Mouse (Mus musculus) E14TG2a.4 (cell line): ENCODE data around the gene Nrp1.

Experiments
- H3K27me3 ChIP-seq: 2 replicates; pipeline ENCODE4 v1.6.1; 2014; ENCODE audit warnings: low read length, control low read depth; ENCODE audit not compliant: insufficient read depth
- H3K36me3 ChIP-seq: 2 replicates; pipeline ENCODE4 v1.6.1; 2014; ENCODE audit warnings: low read length, control low read depth; ENCODE audit not compliant: insufficient read depth
- H3K4me1 ChIP-seq: replicated peaks from 2 replicates; pipeline ENCODE4 v1.6.1; 2014; ENCODE audit warnings: low read depth, low read length, control low read depth
- H3K4me3 ChIP-seq: replicated peaks from 2 replicates; pipeline ENCODE4 v1.5.1; 2014; ENCODE audit warnings: mild to moderate bottlenecking, low read length
- H3K9me3 ChIP-seq: 2 replicates; pipeline ENCODE4 v1.6.1; 2014; ENCODE audit warnings: low read length, control low read depth
- CTCF ChIP-seq: conservative IDR thresholded peaks from 2 replicates; pipeline ENCODE4 v1.5.1; 2014; ENCODE audit warnings: low read length
- NANOG ChIP-seq: IDR thresholded peaks from 2 replicates; pipeline ENCODE4 v1.6.1; 2014; ENCODE audit warnings: borderline replicate concordance, low read length, mixed read lengths
- POU5F1 ChIP-seq: IDR thresholded peaks from 2 replicates; pipeline ENCODE4 v1.6.1; 2014; ENCODE audit warnings: low read length, borderline replicate concordance

Nrp1 gene

GRCm38 (mm10) chr8:128505866-128506265 lies 147.5 kb downstream of the Nrp1 start:
- Histone ChIP-seq H3K36me3 (no peaks in the 10 kb centered on the region), H3K4me1 (no peaks in the 10 kb centered on the region), H3K27me3 (no peaks in the 10 kb centered on the region), H3K4me3 (no peak overlapping the region), H3K9me3 (no peaks in the 10 kb centered on the region)
- TF ChIP-seq POU5F1 (no peak), NANOG (no peak), CTCF (no peak)

GRCm38 (mm10) chr8:128508723-128509122 lies 150.3 kb downstream of the Nrp1 start:
- no peak for TF ChIP-seq POU5F1
- TF ChIP-seq CTCF, result no peak
- TF ChIP-seq NANOG, result no peak
- H3K9me3 ChIP-seq, result no peaks in the 10 kb centered on the region
- no peaks in the 10 kb centered on the region for H3K36me3 ChIP-seq
- H3K4me1 ChIP-seq, result no peaks in the 10 kb centered on the region
- H3K4me3 ChIP-seq, result no peak overlapping the region
- no peaks in the 10 kb centered on the region for H3K27me3 ChIP-seq

DNA sequence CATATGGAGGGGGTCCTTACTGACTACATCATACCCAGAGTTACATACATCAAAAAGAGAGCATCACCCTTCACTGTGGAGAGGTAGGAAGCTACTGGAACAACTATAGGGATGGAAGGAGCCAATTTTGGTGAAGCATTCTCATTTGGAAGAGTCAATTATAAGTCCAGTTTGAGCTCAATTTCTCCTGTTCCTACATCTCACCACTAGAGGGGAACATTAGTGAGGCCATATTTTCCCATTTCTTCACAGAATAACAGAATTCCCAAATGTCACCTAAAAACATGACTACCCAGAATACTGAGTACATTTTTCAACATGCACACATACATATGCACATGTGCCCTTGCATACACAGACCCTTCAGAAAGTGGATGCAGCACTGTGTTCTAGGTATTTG lies 152.6 kb downstream of the Nrp1 start:
- Histone ChIP-seq H3K27me3 (no peaks in the 10 kb centered on the region), H3K4me3 (no peak overlapping the region), H3K9me3 (no peaks in the 10 kb centered on the region), H3K4me1 (no peaks in the 10 kb centered on the region), H3K36me3 (no peaks in the 10 kb centered on the region)
- TF ChIP-seq CTCF (peak; percentile 27), POU5F1 (no peak)

DNA sequence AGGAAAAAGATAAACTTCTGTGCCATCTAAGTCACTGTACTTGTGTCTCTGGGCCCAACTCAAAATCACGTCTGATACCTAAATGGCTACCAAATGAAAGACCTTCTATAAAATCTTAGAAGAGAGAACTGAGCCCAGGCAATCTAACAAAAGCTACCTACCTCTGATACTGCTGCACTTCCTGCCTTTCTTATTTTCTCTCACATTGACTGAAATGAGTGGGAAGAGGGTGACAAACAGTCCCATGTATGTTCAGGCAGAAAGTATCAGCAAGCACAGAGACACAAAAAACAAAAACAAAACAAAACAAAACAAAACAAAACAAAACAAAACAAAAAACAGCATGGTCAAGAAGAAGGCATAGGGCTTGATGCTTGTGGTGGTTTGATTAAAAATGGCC lies 153.3 kb downstream of the Nrp1 start:
- H3K9me3 ChIP-seq, result no peaks in the 10 kb centered on the region
- no peaks in the 10 kb centered on the region for H3K36me3 ChIP-seq
- H3K4me3 ChIP-seq, result no peak overlapping the region
- H3K4me1 ChIP-seq, result no peaks in the 10 kb centered on the region
- no peak for TF ChIP-seq POU5F1
- no peak for TF ChIP-seq CTCF
- no peak for TF ChIP-seq NANOG
- H3K27me3 ChIP-seq, result no peaks in the 10 kb centered on the region

- no peak overlapping the region for H3K4me3 ChIP-seq
- TF ChIP-seq NANOG, result no peak
- TF ChIP-seq CTCF, result no peak
- TF ChIP-seq POU5F1, result no peak
- H3K36me3 ChIP-seq, result no peaks in the 10 kb centered on the region
- H3K27me3 ChIP-seq, result no peaks in the 10 kb centered on the region
- no peaks in the 10 kb centered on the region for H3K4me1 ChIP-seq
- no peaks in the 10 kb centered on the region for H3K9me3 ChIP-seq
Measured at GRCm38 (mm10) chr8:128516846-128517446, 158.5 kb downstream of the Nrp1 start.

DNA sequence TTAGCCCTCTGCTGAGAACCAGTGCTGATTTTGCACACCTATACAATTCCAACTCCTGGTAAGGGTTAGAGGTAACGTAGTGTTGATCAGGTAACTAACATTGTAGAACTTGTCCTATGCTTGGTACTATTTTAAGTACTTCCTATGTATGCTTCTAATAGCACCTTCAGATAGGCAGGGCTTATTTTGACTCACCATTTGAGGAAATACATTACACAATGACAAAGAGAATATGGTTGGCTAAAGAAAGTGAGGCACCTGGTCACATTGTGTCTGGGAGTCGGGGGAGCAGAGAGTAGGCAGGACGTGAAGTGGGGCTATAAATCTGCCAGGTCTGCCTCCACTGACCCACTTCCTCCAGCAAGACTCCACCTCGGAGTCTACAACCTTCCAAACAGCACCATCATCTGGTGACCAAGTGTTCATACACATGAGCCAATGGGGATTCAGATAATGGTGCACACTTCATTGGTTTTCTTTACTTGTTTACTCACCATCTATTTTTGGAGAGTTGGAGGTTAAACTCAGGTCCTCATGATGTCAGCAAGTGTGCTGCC lies 159.2 kb downstream of the Nrp1 start:
- H3K36me3 ChIP-seq, result no peaks in the 10 kb centered on the region
- TF ChIP-seq CTCF, result no peak
- no peak overlapping the region for H3K4me3 ChIP-seq
- no peaks in the 10 kb centered on the region for H3K9me3 ChIP-seq
- no peaks in the 10 kb centered on the region for H3K27me3 ChIP-seq
- H3K4me1 ChIP-seq, result no peaks in the 10 kb centered on the region

- Histone ChIP-seq H3K4me3 (no peak overlapping the region), H3K27me3 (no peaks in the 10 kb centered on the region), H3K36me3 (no peaks in the 10 kb centered on the region), H3K9me3 (no peaks in the 10 kb centered on the region), H3K4me1 (no peaks in the 10 kb centered on the region)
- TF ChIP-seq POU5F1 (no peak), CTCF (peak; percentile 39)
Measured at GRCm38 (mm10) chr8:128519366-128519765, 161.0 kb downstream of the Nrp1 start.

DNA sequence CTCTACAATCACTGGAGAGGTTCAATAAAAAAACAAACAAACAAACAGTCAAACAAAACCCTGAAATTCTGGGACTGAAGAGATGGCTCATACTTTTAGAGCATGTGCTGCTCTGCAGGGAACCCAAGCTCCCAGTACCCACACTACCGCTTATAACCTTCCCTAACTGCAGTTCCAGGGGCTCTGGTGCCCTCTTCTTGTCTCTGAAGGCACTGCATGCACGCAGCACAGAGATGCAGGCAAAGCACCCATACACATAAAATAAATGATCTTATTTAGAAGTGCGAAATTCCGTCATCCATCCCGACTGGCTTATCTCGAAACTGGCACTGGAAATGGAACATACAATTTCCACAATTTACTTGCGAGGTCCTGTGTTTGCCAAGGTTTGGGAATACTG lies 165.4 kb downstream of the Nrp1 start:
- Histone ChIP-seq H3K9me3 (no peaks in the 10 kb centered on the region), H3K4me3 (no peak overlapping the region), H3K27me3 (no peaks in the 10 kb centered on the region), H3K4me1 (no peaks in the 10 kb centered on the region), H3K36me3 (no peaks in the 10 kb centered on the region)
- TF ChIP-seq NANOG (no peak), CTCF (peak; percentile 86)

DNA sequence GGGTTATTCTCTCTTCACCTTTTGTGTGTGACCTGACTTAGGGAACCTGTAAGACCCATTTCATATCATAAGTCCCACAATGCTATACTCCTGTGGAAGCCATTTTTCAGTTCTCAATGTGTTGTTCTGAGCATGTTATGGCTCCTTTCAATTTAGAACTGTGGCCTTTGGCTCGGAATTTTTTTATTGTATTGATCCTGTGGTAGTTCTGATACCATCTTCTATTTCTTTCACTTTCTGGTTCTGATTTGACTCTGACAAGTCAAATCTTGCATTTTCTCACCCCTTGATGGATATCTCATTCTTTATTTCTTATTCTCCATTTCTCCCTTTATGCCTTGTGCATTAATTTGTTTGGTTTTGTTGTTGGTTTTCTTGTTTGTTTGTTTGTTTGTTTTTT lies 167.5 kb downstream of the Nrp1 start:
- no peaks in the 10 kb centered on the region for H3K36me3 ChIP-seq
- H3K4me1 ChIP-seq, result no peaks in the 10 kb centered on the region
- H3K27me3 ChIP-seq, result no peaks in the 10 kb centered on the region
- no peak for TF ChIP-seq CTCF
- TF ChIP-seq NANOG, result no peak
- TF ChIP-seq POU5F1, result no peak
- H3K9me3 ChIP-seq, result no peaks in the 10 kb centered on the region
- no peak overlapping the region for H3K4me3 ChIP-seq
